Mouse (Mus musculus): Measurements from ENCODE around the gene Casp3.

The Casp3 gene

GRCm38 (mm10) chr8:46606930-46607329 is 10.2 kb upstream of the Casp3 start:
- in situ Hi-C loops (cut with MboI, MseI), result loop anchor here (10.0 kb wide), 1 partner anchor 832 kb away; no protein-coding TSS in a partner anchor

- in situ Hi-C loops (cut with MboI, MseI), result no loop called here
These were observed 5.5 kb upstream of the Casp3 start for GRCm38 (mm10) chr8:46611557-46611956.

GRCm38 (mm10) chr8:46612913-46613312 is 4.2 kb upstream of the Casp3 start:
- in situ Hi-C loops (cut with MboI, MseI), result no loop called here

GRCm38 (mm10) chr8:46613377-46613776 is 3.7 kb upstream of the Casp3 start:
- in situ Hi-C loops (cut with MboI, MseI), result no loop called here

DNA sequence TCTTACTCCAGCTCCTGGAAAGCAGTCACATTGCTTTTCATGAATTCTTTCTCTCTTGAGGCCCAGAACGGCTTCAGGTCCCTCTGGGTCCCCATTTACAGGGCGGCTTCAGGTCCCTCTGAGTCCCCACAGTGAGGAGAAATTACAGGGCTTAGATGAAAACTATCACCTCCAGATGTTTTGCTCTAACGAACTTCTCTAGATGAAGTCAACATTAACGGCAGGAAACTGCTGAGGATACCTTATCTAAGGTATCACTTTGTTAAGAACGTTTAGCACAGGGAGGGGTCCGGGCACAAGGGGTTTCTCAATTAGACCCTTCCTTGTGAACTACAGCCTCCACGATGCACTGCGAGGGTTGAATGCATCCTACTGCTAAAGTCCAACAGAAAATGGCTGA is 1.2 kb upstream of the Casp3 start:
- in situ Hi-C loops (cut with MboI, MseI), result no loop called here

DNA sequence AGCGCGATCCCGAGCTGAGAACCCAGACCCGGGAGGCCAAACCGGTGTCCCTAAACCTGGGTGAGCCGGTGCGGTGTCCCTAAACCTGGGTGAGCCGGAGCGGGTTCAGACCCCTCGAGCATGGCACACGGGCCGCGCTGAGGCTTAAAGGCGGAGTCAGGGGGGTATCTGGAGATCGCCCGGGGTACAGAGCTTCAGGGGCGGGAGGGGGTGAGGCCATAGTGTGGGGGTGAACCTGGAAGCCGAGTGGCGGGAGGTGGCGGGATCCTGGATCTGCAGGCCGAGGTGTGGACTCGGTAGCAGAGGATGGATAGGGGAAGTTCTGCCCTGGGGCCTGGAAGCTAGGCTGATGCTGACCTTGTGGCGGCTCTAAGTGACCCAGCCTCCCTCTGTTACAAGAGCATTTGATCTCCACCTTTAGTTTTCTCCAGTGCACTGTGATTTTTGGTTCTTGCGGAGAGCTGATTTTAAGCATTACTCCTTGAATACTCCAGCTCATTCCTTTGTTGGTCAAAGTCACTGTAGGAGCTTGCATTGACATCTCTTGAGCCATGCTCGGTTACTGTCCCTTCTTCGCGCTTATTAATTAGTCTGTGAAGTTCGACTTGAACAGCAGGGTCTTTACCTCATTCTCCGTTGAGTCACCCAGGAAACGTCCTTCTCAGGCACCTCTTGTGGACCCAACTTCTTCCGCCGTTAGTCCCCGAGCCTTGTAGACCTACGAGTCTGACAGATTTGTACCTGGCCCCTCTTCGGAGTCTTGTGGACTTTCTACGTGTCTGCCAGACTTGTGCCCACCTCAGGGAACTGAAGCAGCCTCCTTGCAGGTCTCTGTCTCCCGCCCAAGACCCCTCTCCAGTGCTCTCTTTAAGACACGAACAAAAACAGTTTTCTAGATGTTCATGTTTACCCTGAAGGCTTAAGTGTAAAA is 864 bp downstream of the Casp3 start:
- in situ Hi-C loops (cut with MboI, MseI), result no loop called here

- in situ Hi-C loops (cut with MboI, MseI), result no loop called here
These were observed 1.7 kb downstream of the Casp3 start for GRCm38 (mm10) chr8:46618639-46619320.

- in situ Hi-C loops (cut with MboI, MseI), result no loop called here
These were observed 5.6 kb downstream of the Casp3 start for GRCm38 (mm10) chr8:46622446-46623270.

DNA sequence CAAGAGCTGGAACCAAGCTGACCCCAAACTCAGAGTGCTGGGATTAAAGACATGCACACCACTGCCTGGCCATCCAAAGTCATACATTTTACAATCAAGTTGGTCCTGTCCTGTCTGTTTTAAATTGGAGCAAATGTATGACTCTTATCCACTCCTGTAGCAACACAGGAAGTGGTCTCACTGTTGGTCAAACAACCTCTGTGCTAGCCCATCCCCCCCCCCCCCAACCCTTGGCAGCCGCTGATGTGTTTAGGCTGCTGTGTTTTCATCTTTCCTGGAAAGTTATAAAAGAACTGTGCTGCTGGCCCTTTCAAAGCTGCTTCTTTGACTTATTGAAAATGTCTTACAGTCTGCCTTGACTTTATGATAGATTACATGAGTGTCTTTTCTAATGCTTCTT is 8.1 kb downstream of the Casp3 start:
- in situ Hi-C loops (cut with MboI, MseI), result no loop called here

DNA sequence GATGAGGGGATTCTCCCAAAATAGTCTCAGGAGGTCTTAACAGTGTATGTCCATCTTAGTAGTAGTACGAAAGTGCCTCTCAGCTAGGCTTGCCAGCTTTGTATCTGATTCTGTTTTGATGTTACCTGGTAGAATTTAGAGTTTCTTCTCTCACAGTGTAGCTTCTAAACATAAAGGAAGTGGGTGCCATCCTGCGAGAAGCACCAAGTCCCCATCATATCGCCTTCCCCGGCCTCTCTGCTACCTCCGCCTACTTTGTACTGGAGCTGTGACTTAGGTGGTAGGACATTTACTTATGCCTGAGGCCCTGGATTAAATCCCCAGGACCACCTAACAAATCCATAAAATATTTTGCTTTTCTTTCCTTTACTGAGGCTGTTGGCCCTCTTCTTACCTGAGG is 9.6 kb downstream of the Casp3 start:
- in situ Hi-C loops (cut with MboI, MseI), result no loop called here

DNA sequence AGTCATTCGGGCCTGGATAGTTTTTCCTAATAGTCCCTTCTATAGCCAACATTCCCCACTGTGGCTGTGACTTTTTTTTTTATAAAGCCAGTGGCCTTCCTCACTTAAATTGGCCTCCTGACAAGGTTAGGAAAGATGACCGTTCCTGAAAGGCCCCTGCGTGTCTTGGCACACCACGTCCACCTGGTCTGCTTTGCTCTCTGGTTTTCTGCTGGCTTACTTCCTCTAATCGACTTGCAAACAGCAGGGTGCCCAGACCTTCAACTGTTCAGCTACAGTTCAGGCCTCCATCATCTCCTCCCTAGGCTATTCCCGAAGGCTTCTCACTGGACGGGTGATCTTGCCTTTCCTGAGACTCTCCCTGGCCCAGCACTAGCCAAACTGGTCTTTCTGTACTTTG is 10.8 kb downstream of the Casp3 start:
- in situ Hi-C loops (cut with MboI, MseI), result no loop called here

- in situ Hi-C loops (cut with MboI, MseI), result no loop called here
These were observed 11.6 kb downstream of the Casp3 start for GRCm38 (mm10) chr8:46628645-46629044.

DNA sequence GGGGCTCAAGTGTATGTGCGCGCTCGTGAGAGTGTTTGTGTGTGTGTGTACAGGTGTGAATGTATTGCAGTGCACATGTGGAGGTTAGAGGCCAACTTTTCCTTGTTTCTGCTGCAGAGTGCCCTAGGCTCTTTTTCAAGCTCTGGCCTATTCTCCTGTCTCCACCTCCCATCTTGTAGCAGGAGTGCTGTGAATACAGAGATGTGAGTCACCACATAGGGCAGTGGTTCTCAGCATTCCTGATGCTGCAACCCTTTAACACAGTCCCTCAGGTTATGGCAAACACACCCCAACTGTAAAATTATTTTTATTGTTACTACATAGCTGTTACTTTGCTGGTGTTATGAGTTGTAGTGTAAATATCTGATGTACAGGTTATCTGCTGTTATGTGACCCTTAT is 13.3 kb downstream of the Casp3 start:
- in situ Hi-C loops (cut with MboI, MseI), result no loop called here

GRCm38 (mm10) chr8:46630932-46631331 is 13.8 kb downstream of the Casp3 start:
- in situ Hi-C loops (cut with MboI, MseI), result no loop called here

DNA sequence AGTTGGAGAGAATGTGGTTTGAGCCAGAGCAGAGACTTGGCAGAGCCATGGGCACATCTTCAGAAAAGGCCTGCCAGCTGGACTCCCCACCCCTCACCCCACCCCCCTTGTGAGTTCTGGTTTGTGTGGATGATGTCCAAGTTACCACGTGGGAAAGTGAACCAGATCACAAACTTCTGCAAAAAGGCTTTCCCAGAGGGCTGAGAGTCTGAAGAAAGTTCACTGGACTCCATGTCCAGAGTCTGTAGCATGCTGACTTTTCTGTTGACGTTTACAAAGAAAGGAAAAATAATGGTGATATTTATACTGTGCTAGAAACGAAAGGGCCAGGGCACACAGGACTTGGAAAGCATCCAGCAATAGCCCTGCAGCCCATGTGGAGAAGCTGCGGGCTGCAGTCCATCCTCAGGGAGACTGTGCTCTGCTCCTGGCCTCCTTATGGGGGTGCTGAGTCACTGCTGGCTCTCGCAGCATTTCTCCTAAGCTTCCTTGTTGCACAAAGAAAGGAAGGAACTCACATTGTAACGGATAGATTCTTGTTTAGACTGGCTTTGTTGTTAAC is 22.0 kb downstream of the Casp3 start:
- in situ Hi-C loops (cut with MboI, MseI), result no loop called here

- in situ Hi-C loops (cut with MboI, MseI), result no loop called here
These were observed 22.8 kb downstream of the Casp3 start for GRCm38 (mm10) chr8:46639852-46640251.

DNA sequence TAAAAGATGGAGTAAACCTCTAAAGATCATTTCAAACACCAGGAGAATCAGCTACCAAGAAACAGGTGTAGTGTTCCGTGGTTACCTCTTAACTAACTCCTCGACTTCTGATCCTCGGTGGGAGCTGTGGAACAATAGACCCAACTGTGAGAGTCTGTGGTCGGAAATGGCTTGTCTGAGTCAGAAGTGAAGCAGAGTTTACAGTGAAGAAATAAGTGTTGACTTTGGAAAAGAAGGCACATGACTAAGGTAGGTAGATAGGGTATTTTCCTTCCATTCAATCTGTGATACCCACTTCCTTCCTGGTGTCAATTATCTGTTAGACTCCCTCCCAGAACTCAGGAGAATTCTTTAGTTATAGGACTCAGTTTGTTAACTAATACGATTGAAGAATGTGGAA is 24.2 kb downstream of the Casp3 start:
- in situ Hi-C loops (cut with MboI, MseI), result no loop called here

GRCm38 (mm10) chr8:46648421-46648820 is 31.3 kb downstream of the Casp3 start:
- in situ Hi-C loops (cut with MboI, MseI), result no loop called here

DNA sequence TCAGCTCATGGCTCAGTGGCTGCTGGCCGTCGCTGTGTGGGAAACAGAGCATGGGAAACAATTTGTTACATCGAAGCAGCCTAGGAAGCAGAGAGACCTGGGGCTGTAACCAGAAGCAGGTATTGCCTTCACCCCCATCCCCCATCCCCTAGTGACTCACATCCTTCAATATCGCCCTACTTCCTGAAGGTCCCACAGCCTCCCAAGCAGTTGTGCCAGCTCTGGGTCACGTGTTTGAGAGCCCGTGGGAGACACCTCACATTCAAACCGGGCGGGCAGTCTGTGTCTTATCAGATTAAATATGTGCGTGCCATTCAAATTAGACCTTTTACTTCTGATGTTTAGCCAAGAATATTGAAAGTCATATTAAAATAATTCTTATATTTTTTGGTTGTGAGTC is 34.8 kb downstream of the Casp3 start:
- in situ Hi-C loops (cut with MboI, MseI), result no loop called here

GRCm38 (mm10) chr8:46655919-46656318 is 38.8 kb downstream of the Casp3 start:
- in situ Hi-C loops (cut with MboI, MseI), result no loop called here

- in situ Hi-C loops (cut with MboI, MseI), result loop anchor here (5.0 kb wide), 1 partner anchor 276 kb away; no protein-coding TSS in a partner anchor
These were observed 54.4 kb downstream of the Casp3 start for GRCm38 (mm10) chr8:46671496-46671895.

All from regulatory T cell (primary cell).